Mouse (Mus musculus) limb, embryonic 15.5 days (tissue): ENCODE results near the gene Ppfia2. TPM values are rescaled to one million over a fixed set of nuclear protein-coding genes. Genes with fewer than 3 reads are reported as not detected.

Experiments used
- ATAC-seq: fragments of 200-750 bp; cut with Nextera tagmentation; 2 replicates; pipeline ENCODE4 v1.8.0; 2017; ENCODE audit warnings: low read depth, moderate TSS enrichment; ENCODE audit not compliant: insufficient number of reproducible peaks, low FRiP score, low TSS enrichment
- H3K27ac ChIP-seq: fragments of 300-500 bp; sonication (generic); 2 replicates; pipeline ENCODE4 v1.5.1; 2015; ENCODE audit warnings: moderate library complexity, mild to moderate bottlenecking, inconsistent platforms
- H3K27me3 ChIP-seq: fragments of 300-500 bp; sonication (generic); 2 replicates; pipeline ENCODE4 v1.6.1; 2015; ENCODE audit warnings: inconsistent platforms
- H3K36me3 ChIP-seq: fragments of 300-500 bp; sonication (generic); 2 replicates; pipeline ENCODE4 v1.6.1; 2015; ENCODE audit warnings: inconsistent platforms
- H3K4me1 ChIP-seq: fragments of 300-500 bp; sonication (generic); 2 replicates; pipeline ENCODE4 v1.6.1; 2015; ENCODE audit warnings: inconsistent platforms
- H3K4me2 ChIP-seq: fragments of 300-500 bp; sonication (generic); 2 replicates; pipeline ENCODE4 v1.6.1; 2015; ENCODE audit warnings: mild to moderate bottlenecking, inconsistent platforms
- H3K4me3 ChIP-seq: fragments of 300-500 bp; sonication (generic); 2 replicates; pipeline ENCODE4 v1.5.1; 2015; ENCODE audit warnings: mild to moderate bottlenecking, inconsistent platforms
- H3K9ac ChIP-seq: fragments of 300-500 bp; sonication (generic); 2 replicates; pipeline ENCODE4 v1.6.1; 2015; ENCODE audit warnings: inconsistent platforms
- H3K9me3 ChIP-seq: fragments of 300-500 bp; sonication (generic); 2 replicates; pipeline ENCODE4 v1.6.1; 2016; ENCODE audit warnings: inconsistent platforms
- WGBS: fragments of 180-500 bp; shearing (Covaris S2); methylation state at CpG from one replicate; pipeline ENCODE4 v1.1.7; 2015; 5-methylcytosine and 5-hydroxymethylcytosine counted together
- polyA plus RNA-seq: library from polyadenylated mRNA; unstranded; fragments of >200 nt; fragmentation: Nextera tagmentation; extraction: Ambion mirVana; gene quantifications from 2 replicates; pipeline ENCODE4 v1.2.1, GENCODE M21; 2015

Ppfia2 gene
- polyA plus RNA-seq, 1 experiment from 2014 or later: 0.70 TPM

GRCm38 (mm10) chr10:106870233-106870632 lies 400.1 kb downstream of the Ppfia2 start:
- H3K9me3 ChIP-seq: no peaks in the 10 kb centered on the region
- no peak overlapping the region for H3K4me2 ChIP-seq
- H3K4me1 ChIP-seq: no peaks in the 10 kb centered on the region
- no peak overlapping the region for H3K27ac ChIP-seq
- no peak overlapping the region for H3K4me3 ChIP-seq
- H3K36me3 ChIP-seq: no peaks in the 10 kb centered on the region
- ATAC-seq: no peak
- H3K27me3 ChIP-seq: no peaks in the 10 kb centered on the region
- no peak overlapping the region for H3K9ac ChIP-seq
- 70% methylated on average over 4 of the region's 4 CpGs for WGBS

- H3K27ac ChIP-seq: no peak overlapping the region
- no peaks in the 10 kb centered on the region for H3K36me3 ChIP-seq
- no peak overlapping the region for H3K9ac ChIP-seq
- no peak overlapping the region for H3K4me3 ChIP-seq
- no peak for ATAC-seq
- no peak overlapping the region for H3K4me2 ChIP-seq
- no peaks in the 10 kb centered on the region for H3K27me3 ChIP-seq
- WGBS: 76% methylated on average over 3 of the region's 3 CpGs
- no peaks in the 10 kb centered on the region for H3K4me1 ChIP-seq
- H3K9me3 ChIP-seq: no peaks in the 10 kb centered on the region
Observed at GRCm38 (mm10) chr10:106871847-106872246, 401.7 kb downstream of the Ppfia2 start.

GRCm38 (mm10) chr10:106872714-106873113 lies 402.6 kb downstream of the Ppfia2 start:
- no peak for ATAC-seq
- Histone ChIP-seq H3K27ac (no peak overlapping the region), H3K4me2 (no peak overlapping the region), H3K9ac (no peak overlapping the region), H3K4me3 (no peak overlapping the region), H3K36me3 (no peaks in the 10 kb centered on the region), H3K27me3 (no peaks in the 10 kb centered on the region), H3K9me3 (no peaks in the 10 kb centered on the region), H3K4me1 (no peaks in the 10 kb centered on the region)
- 44% methylated on average over 1 of the region's 1 CpGs for WGBS

GRCm38 (mm10) chr10:106881330-106881729 lies 411.2 kb downstream of the Ppfia2 start:
- Histone ChIP-seq H3K9me3 (no peaks in the 10 kb centered on the region), H3K27ac (no peak overlapping the region), H3K36me3 (no peaks in the 10 kb centered on the region), H3K4me3 (no peak overlapping the region), H3K4me2 (no peak overlapping the region), H3K27me3 (no peaks in the 10 kb centered on the region), H3K4me1 (no peaks in the 10 kb centered on the region), H3K9ac (no peak overlapping the region)
- no peak for ATAC-seq
- WGBS: 48% methylated on average over 3 of the region's 3 CpGs

- no peak for ATAC-seq
- Histone ChIP-seq H3K9me3 (no peaks in the 10 kb centered on the region), H3K4me1 (no peaks in the 10 kb centered on the region), H3K36me3 (no peaks in the 10 kb centered on the region), H3K27me3 (no peaks in the 10 kb centered on the region), H3K27ac (no peak overlapping the region), H3K4me2 (no peak overlapping the region), H3K4me3 (no peak overlapping the region), H3K9ac (no peak overlapping the region)
- 63% methylated on average over 13 of the region's 13 CpGs for WGBS
Observed at GRCm38 (mm10) chr10:106896351-106896750, 426.2 kb downstream of the Ppfia2 start.

GRCm38 (mm10) chr10:106910108-106910507 lies 440.0 kb downstream of the Ppfia2 start:
- H3K27ac ChIP-seq: no peak overlapping the region
- ATAC-seq: no peak
- 65% methylated on average over 3 of the region's 3 CpGs for WGBS

GRCm38 (mm10) chr10:106913032-106913431 lies 442.9 kb downstream of the Ppfia2 start:
- Histone ChIP-seq H3K36me3 (no peaks in the 10 kb centered on the region), H3K27me3 (no peaks in the 10 kb centered on the region), H3K4me2 (no peak overlapping the region), H3K9me3 (no peaks in the 10 kb centered on the region), H3K9ac (no peak overlapping the region), H3K4me1 (no peaks in the 10 kb centered on the region), H3K27ac (no peak overlapping the region), H3K4me3 (no peak overlapping the region)
- ATAC-seq: no peak
- WGBS: 22% methylated on average over 2 of the region's 2 CpGs

More at GRCm38 (mm10) chr10:106910108-106910507, 440.0 kb downstream of the Ppfia2 start:
- Histone ChIP-seq H3K4me3 (no peak overlapping the region), H3K4me2 (no peak overlapping the region), H3K27me3 (no peaks in the 10 kb centered on the region), H3K36me3 (no peaks in the 10 kb centered on the region), H3K9ac (no peak overlapping the region), H3K9me3 (no peaks in the 10 kb centered on the region), H3K4me1 (no peaks in the 10 kb centered on the region)

- ATAC-seq: no peak
- H3K4me1 ChIP-seq: no peaks in the 10 kb centered on the region
Observed at GRCm38 (mm10) chr10:106914275-106914674, 444.1 kb downstream of the Ppfia2 start.

GRCm38 (mm10) chr10:106914822-106915221 lies 444.7 kb downstream of the Ppfia2 start:
- Histone ChIP-seq H3K4me2 (no peak overlapping the region), H3K27ac (no peak overlapping the region), H3K9me3 (no peaks in the 10 kb centered on the region), H3K36me3 (no peaks in the 10 kb centered on the region), H3K9ac (no peak overlapping the region), H3K27me3 (no peaks in the 10 kb centered on the region), H3K4me1 (no peaks in the 10 kb centered on the region), H3K4me3 (no peak overlapping the region)
- ATAC-seq: no peak

More at GRCm38 (mm10) chr10:106914275-106914674, 444.1 kb downstream of the Ppfia2 start:
- Histone ChIP-seq H3K27ac (no peak overlapping the region), H3K27me3 (no peaks in the 10 kb centered on the region), H3K4me3 (no peak overlapping the region), H3K9ac (no peak overlapping the region), H3K36me3 (no peaks in the 10 kb centered on the region), H3K4me2 (no peak overlapping the region), H3K9me3 (no peaks in the 10 kb centered on the region)

GRCm38 (mm10) chr10:106924334-106924733 lies 454.2 kb downstream of the Ppfia2 start:
- no peak overlapping the region for H3K4me3 ChIP-seq
- H3K9ac ChIP-seq: no peak overlapping the region

GRCm38 (mm10) chr10:106924798-106925197 lies 454.7 kb downstream of the Ppfia2 start:
- Histone ChIP-seq H3K9me3 (no peaks in the 10 kb centered on the region), H3K4me3 (no peak overlapping the region), H3K36me3 (no peaks in the 10 kb centered on the region), H3K4me1 (no peaks in the 10 kb centered on the region), H3K27ac (no peak overlapping the region), H3K27me3 (no peaks in the 10 kb centered on the region), H3K4me2 (no peak overlapping the region), H3K9ac (no peak overlapping the region)
- no peak for ATAC-seq
- 85% methylated on average over 3 of the region's 3 CpGs for WGBS

More at GRCm38 (mm10) chr10:106924334-106924733, 454.2 kb downstream of the Ppfia2 start:
- Histone ChIP-seq H3K4me2 (no peak overlapping the region), H3K27me3 (no peaks in the 10 kb centered on the region), H3K4me1 (no peaks in the 10 kb centered on the region), H3K9me3 (no peaks in the 10 kb centered on the region), H3K36me3 (no peaks in the 10 kb centered on the region), H3K27ac (no peak overlapping the region)
- 86% methylated on average over 5 of the region's 5 CpGs for WGBS
- ATAC-seq: no peak

GRCm38 (mm10) chr10:106928576-106929332 lies 458.6 kb downstream of the Ppfia2 start:
- H3K4me2 ChIP-seq: no peak overlapping the region
- no peak overlapping the region for H3K9ac ChIP-seq
- no peaks in the 10 kb centered on the region for H3K36me3 ChIP-seq
- no peak overlapping the region for H3K27ac ChIP-seq
- WGBS: 75% methylated on average over 9 of the region's 9 CpGs
- ATAC-seq: no peak
- no peaks in the 10 kb centered on the region for H3K4me1 ChIP-seq
- H3K9me3 ChIP-seq: no peaks in the 10 kb centered on the region
- H3K27me3 ChIP-seq: no peaks in the 10 kb centered on the region
- no peak overlapping the region for H3K4me3 ChIP-seq
